Mouse (Mus musculus) MEL (cell line): ENCODE data around the gene Fmnl1. TPM values are rescaled to one million over a fixed set of nuclear protein-coding genes. Genes with fewer than 3 reads are reported as not detected.

Experiments
- DNase-seq: peaks from one replicate; pipeline ENCODE4 v3.0.0; 2011; ENCODE audit warnings: low read depth, low spot score
- H3K27ac ChIP-seq: 2 replicates; pipeline ENCODE4 v1.5.1; 2012; ENCODE audit warnings: low read depth, mild to moderate bottlenecking, control low read depth, low read length, moderate library complexity; ENCODE audit not compliant: control insufficient read depth
- H3K27me3 ChIP-seq, 2 experiments: fragments of 150-350 bp in 1 of 2; sonication (generic) in 1 of 2; 2 replicates each; pipeline ENCODE4 v1.6.1; 2012; ENCODE audit warnings: low read length in 2 of 2, mild to moderate bottlenecking in 2 of 2, improper control_type of control experiment in 1 of 2, moderate library complexity in 1 of 2; ENCODE audit not compliant: insufficient read depth in 2 of 2, control insufficient read depth in 1 of 2
- H3K36me3 ChIP-seq, 2 experiments: 2 replicates each; pipeline ENCODE4 v1.6.1; 2012 to 2014; ENCODE audit warnings: low read length in 2 of 2, improper control_type of control experiment in 1 of 2, inconsistent platforms in 1 of 2, mild to moderate bottlenecking in 1 of 2; ENCODE audit not compliant: insufficient read depth in 2 of 2, control insufficient read depth in 1 of 2
- H3K4me1 ChIP-seq, 2 experiments: fragments of 150-350 bp in 1 of 2; sonication (generic) in 1 of 2; 2 replicates each; pipeline ENCODE4 v1.6.1; 2012; ENCODE audit warnings: low read length in 2 of 2, improper control_type of control experiment in 1 of 2, mild to moderate bottlenecking in 1 of 2; ENCODE audit not compliant: insufficient read depth in 2 of 2, control insufficient read depth in 1 of 2
- H3K4me3 ChIP-seq, 2 experiments: fragments of 150-350 bp in 1 of 2; sonication (generic) in 1 of 2; 2 replicates each; pipeline ENCODE4 v1.5.1; 2012; ENCODE audit warnings: low read depth in 2 of 2, low read length in 2 of 2, mild to moderate bottlenecking in 2 of 2, moderate library complexity in 2 of 2, control low read depth in 1 of 2, improper control_type of control experiment in 1 of 2; ENCODE audit not compliant: control insufficient read depth in 1 of 2, insufficient read depth in 1 of 2
- H3K79me2 ChIP-seq: 2 replicates; pipeline ENCODE4 v1.6.1; 2012; ENCODE audit warnings: mild to moderate bottlenecking, low read length, moderate library complexity; ENCODE audit not compliant: control insufficient read depth, poor library complexity, insufficient read depth
- H3K9ac ChIP-seq: 2 replicates; pipeline ENCODE4 v1.6.1; 2012; ENCODE audit warnings: low read depth, mild to moderate bottlenecking, control low read depth, low read length, moderate library complexity; ENCODE audit not compliant: control insufficient read depth, poor library complexity, severe bottlenecking
- H3K9me3 ChIP-seq: fragments of 150-350 bp; sonication (generic); replicated peaks from 2 replicates; pipeline ENCODE4 v1.6.1; 2012; ENCODE audit warnings: mild to moderate bottlenecking, low read length, improper control_type of control experiment, moderate library complexity; ENCODE audit not compliant: insufficient read depth
- CHD1 ChIP-seq: IDR thresholded peaks from 2 replicates; pipeline ENCODE4 v1.6.1; 2012; ENCODE audit warnings: low read depth, mild to moderate bottlenecking, inconsistent platforms, low read length, improper control_type of control experiment
- CHD2 ChIP-seq: IDR thresholded peaks from 2 replicates; pipeline ENCODE4 v1.6.1; 2011; ENCODE audit warnings: low read length, improper control_type of control experiment
- CTCF ChIP-seq, 3 experiments: IDR thresholded peaks in 2 of 3; conservative IDR thresholded peaks in 1 of 3; 2 replicates each; pipeline ENCODE4 v1.5.1; 2011 to 2012; ENCODE audit warnings: low read length in 3 of 3, low read depth in 2 of 3, mild to moderate bottlenecking in 2 of 3, improper control_type of control experiment in 1 of 3, inconsistent platforms in 1 of 3, mixed read lengths in 1 of 3, moderate library complexity in 1 of 3; ENCODE audit not compliant: control insufficient read depth in 1 of 3, insufficient read depth in 1 of 3, poor library complexity in 1 of 3, severe bottlenecking in 1 of 3
- ELF1 ChIP-seq: IDR thresholded peaks from 2 replicates; pipeline ENCODE4 v1.6.1; 2014; ENCODE audit warnings: low read depth, mild to moderate bottlenecking, inconsistent platforms, low read length, improper control_type of control experiment, moderate library complexity
- GATA1 ChIP-seq: IDR thresholded peaks from 2 replicates; pipeline ENCODE4 v1.6.1; 2011; ENCODE audit warnings: low read depth, low read length, improper control_type of control experiment
- HCFC1 ChIP-seq: IDR thresholded peaks from 2 replicates; pipeline ENCODE4 v1.6.1; 2012; ENCODE audit warnings: low read depth, mild to moderate bottlenecking, inconsistent platforms, low read length, improper control_type of control experiment, moderate library complexity
- JUND ChIP-seq: IDR thresholded peaks from 2 replicates; pipeline ENCODE4 v1.6.1; 2011; ENCODE audit warnings: low read depth, mild to moderate bottlenecking, improper control_type of control experiment, low read length
- MAFK ChIP-seq: IDR thresholded peaks from 2 replicates; pipeline ENCODE4 v1.6.1; 2011; ENCODE audit warnings: low read depth, mild to moderate bottlenecking, low read length, improper control_type of control experiment, borderline replicate concordance
- MAZ ChIP-seq: IDR thresholded peaks from 2 replicates; pipeline ENCODE4 v1.6.1; 2012; ENCODE audit warnings: low read depth, mild to moderate bottlenecking, inconsistent platforms, low read length, improper control_type of control experiment
- MEF2A ChIP-seq: IDR thresholded peaks from 2 replicates; pipeline ENCODE4 v1.6.1; 2014; ENCODE audit warnings: low read depth, mild to moderate bottlenecking, inconsistent platforms, low read length, improper control_type of control experiment; ENCODE audit not compliant: poor library complexity, insufficient replicate concordance, severe bottlenecking; ENCODE audit errors: extremely low read depth
- MXI1 ChIP-seq: IDR thresholded peaks from 2 replicates; pipeline ENCODE4 v1.6.1; 2011; ENCODE audit warnings: mild to moderate bottlenecking, low read depth, low read length, improper control_type of control experiment
- MYB ChIP-seq: IDR thresholded peaks from 2 replicates; pipeline ENCODE4 v1.6.1; 2011; ENCODE audit warnings: mild to moderate bottlenecking, low read depth, low read length, improper control_type of control experiment
- MYC ChIP-seq: IDR thresholded peaks from 2 replicates; pipeline ENCODE4 v1.6.1; 2011; ENCODE audit warnings: low read depth, mild to moderate bottlenecking, low read length, improper control_type of control experiment, moderate library complexity
- NELFE ChIP-seq: IDR thresholded peaks from 2 replicates; pipeline ENCODE4 v1.6.1; 2011; ENCODE audit warnings: low read depth, low read length, improper control_type of control experiment
- NRF1 ChIP-seq: IDR thresholded peaks from 2 replicates; pipeline ENCODE4 v1.6.1; 2014; ENCODE audit warnings: low read depth, mild to moderate bottlenecking, inconsistent platforms, low read length, improper control_type of control experiment, moderate library complexity; ENCODE audit not compliant: poor library complexity, insufficient read depth, severe bottlenecking
- POLR2A ChIP-seq, 2 experiments: IDR thresholded peaks; 2 replicates each; pipeline ENCODE4 v1.6.1; 2011 to 2012; ENCODE audit warnings: low read length in 2 of 2, mild to moderate bottlenecking in 2 of 2, control low read depth in 1 of 2, improper control_type of control experiment in 1 of 2, low read depth in 1 of 2, moderate library complexity in 1 of 2; ENCODE audit not compliant: control insufficient read depth in 1 of 2, insufficient read depth in 1 of 2, poor library complexity in 1 of 2
- POLR2AphosphoS2 ChIP-seq: IDR thresholded peaks from 2 replicates; pipeline ENCODE4 v1.6.1; 2011; ENCODE audit warnings: low read length, improper control_type of control experiment
- POLR2AphosphoS5 ChIP-seq: IDR thresholded peaks from 2 replicates; pipeline ENCODE4 v1.6.1; 2012; ENCODE audit warnings: low read depth, borderline replicate concordance, mild to moderate bottlenecking, inconsistent platforms, low read length, moderate library complexity, mixed read lengths
- RAD21 ChIP-seq: IDR thresholded peaks from 2 replicates; pipeline ENCODE4 v1.6.1; 2011; ENCODE audit warnings: mild to moderate bottlenecking, low read depth, low read length, improper control_type of control experiment
- RCOR1 ChIP-seq: IDR thresholded peaks from 2 replicates; pipeline ENCODE4 v1.6.1; 2012; ENCODE audit warnings: low read depth, mild to moderate bottlenecking, inconsistent platforms, low read length, improper control_type of control experiment
- SIN3A ChIP-seq: IDR thresholded peaks from 2 replicates; pipeline ENCODE4 v1.6.1; 2012; ENCODE audit warnings: low read length, improper control_type of control experiment, inconsistent platforms
- SMC3 ChIP-seq: IDR thresholded peaks from 2 replicates; pipeline ENCODE4 v1.6.1; 2011; ENCODE audit warnings: low read depth, low read length, improper control_type of control experiment
- TAL1 ChIP-seq: IDR thresholded peaks from 2 replicates; pipeline ENCODE4 v1.6.1; 2012; ENCODE audit warnings: mild to moderate bottlenecking, inconsistent platforms, low read length, moderate library complexity, mixed read lengths
- TBP ChIP-seq: IDR thresholded peaks from 2 replicates; pipeline ENCODE4 v1.8.0; 2011; ENCODE audit warnings: low read depth, low read length, improper control_type of control experiment
- TCF12 ChIP-seq: IDR thresholded peaks from 2 replicates; pipeline ENCODE4 v1.6.1; 2014; ENCODE audit warnings: low read depth, mild to moderate bottlenecking, inconsistent platforms, low read length, improper control_type of control experiment, moderate library complexity
- UBTF ChIP-seq: IDR thresholded peaks from 2 replicates; pipeline ENCODE4 v1.6.1; 2012; ENCODE audit warnings: low read depth, mild to moderate bottlenecking, inconsistent platforms, low read length, improper control_type of control experiment, moderate library complexity, borderline replicate concordance; ENCODE audit not compliant: insufficient read depth
- USF1 ChIP-seq: IDR thresholded peaks from 2 replicates; pipeline ENCODE4 v1.6.1; 2014; ENCODE audit warnings: low read depth, mild to moderate bottlenecking, inconsistent platforms, low read length, improper control_type of control experiment, moderate library complexity
- ZC3H11A ChIP-seq: IDR thresholded peaks from 2 replicates; pipeline ENCODE4 v1.6.1; 2012; ENCODE audit warnings: low read depth, mild to moderate bottlenecking, inconsistent platforms, low read length, improper control_type of control experiment
- ZMIZ1 ChIP-seq: IDR thresholded peaks from 2 replicates; pipeline ENCODE4 v1.6.1; 2012; ENCODE audit warnings: low read depth, mild to moderate bottlenecking, inconsistent platforms, low read length, improper control_type of control experiment, moderate library complexity
- ZNF384 ChIP-seq: IDR thresholded peaks from 2 replicates; pipeline ENCODE4 v1.6.1; 2012; ENCODE audit warnings: low read depth, mild to moderate bottlenecking, inconsistent platforms, low read length, improper control_type of control experiment
- polyA plus RNA-seq, 2 experiments: library from polyadenylated mRNA; stranded (reverse) in 1 of 2; unstranded in 1 of 2; fragments of >175 nt in 1 of 2; fragments of >200 nt in 1 of 2; gene quantifications; 2 replicates each; pipeline versions ENCODE4 v1.2.1 to v1.2.4; 2012; ENCODE audit warnings: low replicate concordance in 2 of 2, low read depth in 1 of 2; ENCODE audit not compliant: insufficient read length in 2 of 2, insufficient read depth in 1 of 2, missing spikeins in 1 of 2
- total RNA-seq: library from RNA; depleted of rRNA; stranded (reverse); fragments of 300-350 nt; gene quantifications from 2 replicates; pipeline ENCODE4 v1.2.3, GENCODE M21; 2012

Gene Fmnl1
- total and polyA plus RNA-seq, 3 experiments: 1.7 to 17.2 TPM; not detected in 1

- Histone ChIP-seq H3K4me3 (no peak overlapping the region), H3K4me1 (peaks cover 0 to 5% of the 10 kb centered on the region in 2 experiments; a peak in 1 of 4 replicates), H3K36me3 (peaks cover 0 to 3% of the 10 kb centered on the region in 2 experiments; a peak in 1 of 4 replicates), H3K9me3 (no peaks in the 10 kb centered on the region), H3K79me2 (no peaks in the 10 kb centered on the region), H3K27ac (no peak overlapping the region), H3K27me3 (no peaks in the 10 kb centered on the region), H3K9ac (no peak overlapping the region)
- DNase-seq: peak; percentile 80
- TF ChIP-seq ZNF384 (peak; percentile 90), SMC3 (peak; percentile 72), MXI1 (no peak), MYC (no peak), RAD21 (peak; percentile 72), NELFE (no peak), CTCF (IDR thresholded peaks at IDR 0.05 in 2 of 3, conservative IDR thresholded peaks at IDR 0.05 in 1 of 3; ENCODE audit: control insufficient read depth in 1 of 3, insufficient read depth in 1 of 3, low read depth in 2 of 3, low read length in 3 of 3, poor library complexity in 1 of 3, severe bottlenecking in 1 of 3) (peak; percentile 69 to 82 (median 73)), ELF1 (0 out of 2 replicates have a peak, but pooled peaks have one; percentile 28), ZC3H11A (peak; percentile 71)
Observed at GRCm38 (mm10) chr11:103162132-103162531, 8.8 kb upstream of the Fmnl1 start.

DNA sequence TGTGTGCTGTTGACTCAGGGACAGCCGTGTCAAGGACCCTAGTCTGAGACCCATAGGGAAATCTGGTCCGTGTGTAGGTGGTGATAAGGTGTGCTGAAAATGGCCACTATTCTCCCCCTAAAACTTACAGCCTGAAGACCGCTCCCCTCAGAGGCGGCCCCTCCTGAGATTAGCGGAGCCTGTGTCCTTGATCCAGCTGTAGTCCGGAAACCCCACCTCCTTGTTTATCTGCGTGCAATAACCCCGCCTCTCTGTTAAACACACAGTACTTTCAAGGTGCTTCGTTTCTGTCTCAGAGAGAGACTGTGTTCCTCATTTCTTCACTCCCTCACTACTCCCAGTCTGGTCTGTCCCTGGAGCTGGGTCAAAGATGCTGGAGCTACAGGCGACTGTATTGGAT, 6.5 kb upstream of the Fmnl1 start:
- peak overlapping the region; percentile 10 to 24; a peak in 3 of 4 replicates for H3K4me3 ChIP-seq
- no peaks in the 10 kb centered on the region for H3K27me3 ChIP-seq
- no peaks in the 10 kb centered on the region for H3K79me2 ChIP-seq
- no peak overlapping the region for H3K9ac ChIP-seq
- peaks cover 0 to 3% of the 10 kb centered on the region in 2 experiments; a peak in 1 of 4 replicates for H3K36me3 ChIP-seq
- H3K27ac ChIP-seq: no peak overlapping the region
- peak; percentile 90 for DNase-seq
- H3K4me1 ChIP-seq: peaks cover 0 to 4% of the 10 kb centered on the region in 2 experiments; a peak in 1 of 4 replicates
- no peaks in the 10 kb centered on the region for H3K9me3 ChIP-seq
- no peak for TF ChIP-seq MYC
- TF ChIP-seq POLR2AphosphoS2: no peak
- TF ChIP-seq MAZ: 0 out of 2 replicates have a peak, but pooled peaks have one; percentile 47
- TF ChIP-seq MEF2A: no peak
- TF ChIP-seq MAFK: no peak
- TF ChIP-seq HCFC1: peak; percentile 66; the same call in 1 of the 2 replicates
- TF ChIP-seq CHD1: no peak
- no peak for TF ChIP-seq RAD21
- TF ChIP-seq NELFE: no peak
- TF ChIP-seq TAL1: no peak
- no peak for TF ChIP-seq NRF1
- no peak for TF ChIP-seq JUND
- no peak for TF ChIP-seq POLR2A (IDR thresholded peaks at IDR 0.05; ENCODE audit: control insufficient read depth in 1 of 2, insufficient read depth in 1 of 2, low read depth in 1 of 2, low read length in 2 of 2, poor library complexity in 1 of 2)
- TF ChIP-seq MYB: no peak
- TF ChIP-seq SIN3A: peak; percentile 88
- TF ChIP-seq ZC3H11A: no peak
- TF ChIP-seq ZMIZ1: no peak
- no peak for TF ChIP-seq SMC3
- no peak for TF ChIP-seq POLR2AphosphoS5
- TF ChIP-seq USF1: no peak
- peak; percentile 77 for TF ChIP-seq GATA1
- TF ChIP-seq MXI1: peak; percentile 43
- TF ChIP-seq RCOR1: no peak
- TF ChIP-seq UBTF: no peak
- TF ChIP-seq TCF12: no peak
- no peak for TF ChIP-seq CTCF (IDR thresholded peaks at IDR 0.05 in 2 of 3, conservative IDR thresholded peaks at IDR 0.05 in 1 of 3; ENCODE audit: control insufficient read depth in 1 of 3, insufficient read depth in 1 of 3, low read depth in 2 of 3, low read length in 3 of 3, poor library complexity in 1 of 3, severe bottlenecking in 1 of 3)
- no peak for TF ChIP-seq CHD2
- TF ChIP-seq TBP: no peak
